In genomic region chr13:92355272-92355643, GRCm38 (mm10) we compare ENCODE assay signal across 8 mouse cellular contexts. TPM values are rescaled to one million over a fixed set of nuclear protein-coding genes. Genes with fewer than 3 reads are reported as not detected.
DNase-seq lines count a peak whose midpoint lies in the region; ATAC-seq and TF ChIP-seq lines count a peak whose summit lies in the region.

No protein-coding gene starts in this region.

- no peaks in the 10 kb centered on the region for H3K36me3 ChIP-seq in testis, adult 2 months (ENCODE audit: control insufficient read depth, insufficient read depth, low read length)
- H3K36me3 ChIP-seq in neural tube, embryonic 14.5 days (ENCODE audit: control insufficient read depth, insufficient read depth, low read length), result no peaks in the 10 kb centered on the region

- TF ChIP-seq POLR2A in testis, adult 2 months (IDR thresholded peaks at IDR 0.05; ENCODE audit: control insufficient read depth, low read depth, low read length), result no peak

- peak overlapping the region; percentile 69 for H3K27ac ChIP-seq in testis, adult 2 months (ENCODE audit: control insufficient read depth, insufficient read depth, low read depth, low read length)
- no peak overlapping the region for H3K27ac ChIP-seq in neural tube, embryonic 14.5 days (ENCODE audit: low read depth, low read length)

- no peak for DNase-seq in testis, postnatal 14 days (ENCODE audit: low spot score)
- DNase-seq in large intestine, adult 2 months (ENCODE audit: low read depth, low spot score), result peak; percentile 22
- no peak for DNase-seq in right cerebral cortex, adult 18-20 months
- DNase-seq in embryo, embryonic 11 days, result no peak
- DNase-seq in urinary bladder, postnatal 4 days (ENCODE audit: low spot score in 2 of 2), result no peak

- WGBS in large intestine, adult 2 months, result under 1% methylated on average over 24 of the region's 24 CpGs
- WGBS in neural tube, embryonic 14.5 days, result under 1% methylated on average over 24 of the region's 24 CpGs

- ATAC-seq in granulocyte monocyte progenitor cell, adult 5-6 weeks (replicated peaks; ENCODE audit: poor library complexity, severe bottlenecking), result peak; percentile 37
- peak; percentile 42; the same call in 1 of the 2 replicates for ATAC-seq in neural tube, embryonic 14.5 days (ENCODE audit: low read depth)

- no peaks in the 10 kb centered on the region for H3K27me3 ChIP-seq in testis, adult 2 months (ENCODE audit: control insufficient read depth, insufficient read depth, low read length)
- no peaks in the 10 kb centered on the region for H3K27me3 ChIP-seq in neural tube, embryonic 14.5 days (ENCODE audit: control insufficient read depth, insufficient read depth, low read length)

- H3K9ac ChIP-seq in neural tube, embryonic 14.5 days (replicated peaks; ENCODE audit: low read depth, low read length), result peak overlapping the region; percentile 50

- no peaks in the 10 kb centered on the region for H3K9me3 ChIP-seq in neural tube, embryonic 14.5 days (ENCODE audit: control insufficient read depth, low read length)

- TF ChIP-seq CTCF in testis, adult 2 months (IDR thresholded peaks at IDR 0.05; ENCODE audit: control insufficient read depth, insufficient read depth, insufficient replicate concordance, low read depth, low read length), result no peak

- H3K4me3 ChIP-seq in testis, adult 2 months (ENCODE audit: control insufficient read depth, low read depth, low read length), result peak overlapping the region; percentile 85
- peak overlapping the region; percentile 69 for H3K4me3 ChIP-seq in neural tube, embryonic 14.5 days (ENCODE audit: low read depth, low read length)

- H3K4me2 ChIP-seq in neural tube, embryonic 14.5 days (ENCODE audit: low read depth, low read length), result peak overlapping the region; percentile 96

- peaks cover 4% of the 10 kb centered on the region for H3K4me1 ChIP-seq in testis, adult 2 months (ENCODE audit: control insufficient read depth, insufficient read depth, low read length)
- 0 out of 2 replicates have a peak, but pooled peaks cover 6% of the 10 kb centered on the region for H3K4me1 ChIP-seq in neural tube, embryonic 14.5 days (ENCODE audit: control insufficient read depth, insufficient read depth, low read length)

RNA-seq across cellular contexts. Expression of gene Msh3, which starts 0.5 kb away (rescaled TPM):
- polyA plus RNA-seq in testis, adult 2 months (2012; rRNA removed), result 8.0 and 8.3 TPM in 2 replicates
- 42.4 and 53.1 TPM in 2 replicates for total RNA-seq in granulocyte monocyte progenitor cell, adult 5-6 weeks (2014; fragmentation: Nextera tagmentation)
- 41.4 and 48.1 TPM in 2 replicates for total RNA-seq in granulocyte monocyte progenitor cell, adult 5-6 weeks (2017)
- 3.2 and 4.3 TPM in 2 replicates for polyA plus RNA-seq in large intestine, adult 2 months (2012; rRNA removed)
- 34.7 and 35.1 TPM in 2 replicates for polyA plus RNA-seq in neural tube, embryonic 14.5 days (2014; fragmentation: Nextera tagmentation; extraction: Ambion mirVana)

RNA-seq across cellular contexts. Expression of gene Dhfr, which starts 0.7 kb away (rescaled TPM):
- 0.77 and 0.79 TPM in 2 replicates for polyA plus RNA-seq in testis, adult 2 months (2012; rRNA removed)
- 20.6 and 25.4 TPM in 2 replicates for total RNA-seq in granulocyte monocyte progenitor cell, adult 5-6 weeks (2014; fragmentation: Nextera tagmentation)
- total RNA-seq in granulocyte monocyte progenitor cell, adult 5-6 weeks (2017), result 26.5 and 26.9 TPM in 2 replicates
- 2.3 and 4.6 TPM in 2 replicates for polyA plus RNA-seq in large intestine, adult 2 months (2012; rRNA removed)
- polyA plus RNA-seq in neural tube, embryonic 14.5 days (2014; fragmentation: Nextera tagmentation; extraction: Ambion mirVana), result 3.2 and 3.5 TPM in 2 replicates

RNA-seq across cellular contexts. Expression of gene Gm20379, which starts 49.5 kb away (rescaled TPM):
- polyA plus RNA-seq in testis, adult 2 months (2012; rRNA removed), result not detected in 2 replicates
- not detected in 2 replicates for total RNA-seq in granulocyte monocyte progenitor cell, adult 5-6 weeks (2014; fragmentation: Nextera tagmentation)
- not detected in 2 replicates for total RNA-seq in granulocyte monocyte progenitor cell, adult 5-6 weeks (2017)
- not detected in 2 replicates for polyA plus RNA-seq in large intestine, adult 2 months (2012; rRNA removed)
- polyA plus RNA-seq in neural tube, embryonic 14.5 days (2014; fragmentation: Nextera tagmentation; extraction: Ambion mirVana), result 1.4 and 1.7 TPM in 2 replicates
